In the genomic region with DNA sequence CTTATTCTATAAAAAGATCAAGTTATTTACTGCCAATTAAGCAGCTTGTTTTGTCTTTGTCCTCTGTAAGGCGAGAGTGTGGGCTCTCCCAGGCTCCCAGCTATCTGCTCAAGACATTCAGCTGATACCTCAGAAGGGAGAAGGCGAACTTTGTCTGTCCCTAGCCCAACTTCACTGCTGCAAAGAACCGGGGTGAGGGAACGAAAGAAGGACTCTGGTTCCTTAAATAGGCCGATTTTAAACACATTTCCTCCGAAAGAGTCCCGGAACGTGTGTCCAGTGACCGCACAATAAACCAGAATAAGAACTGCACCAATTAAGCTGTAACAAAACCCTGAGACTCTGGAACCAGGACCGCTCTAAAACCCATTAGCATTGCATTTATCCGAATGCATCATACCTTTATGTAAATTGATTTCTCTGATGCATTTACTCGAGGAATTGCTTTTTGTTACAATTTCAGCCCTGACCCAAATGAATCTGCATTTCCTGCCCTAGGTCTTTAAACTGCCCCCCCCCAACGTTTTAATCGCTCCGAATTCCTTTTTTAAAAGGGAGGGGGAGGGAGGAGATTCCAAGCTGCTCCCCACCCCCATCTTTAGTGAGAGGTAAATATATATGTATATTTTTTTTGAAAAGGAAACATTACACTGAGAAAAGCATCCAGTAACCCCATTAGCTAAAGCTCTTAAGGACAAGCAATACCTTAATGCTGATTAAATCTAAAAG, we compare ENCODE assay signal across 8 mouse cellular contexts. TPM values are rescaled to one million over a fixed set of nuclear protein-coding genes. Genes with fewer than 3 reads are reported as not detected.
DNase-seq lines count a peak whose midpoint lies in the region; ATAC-seq and TF ChIP-seq lines count a peak whose summit lies in the region.

No protein-coding gene starts in this region.

- TF ChIP-seq CTCF in small intestine, adult 2 months (IDR thresholded peaks at IDR 0.05; ENCODE audit: extremely low read depth, insufficient read length, insufficient replicate concordance, low read depth, low read length): no peak

- H3K4me2 ChIP-seq in embryonic facial prominence, embryonic 13.5 days: peak overlapping the region; percentile 95
- peak overlapping the region; percentile 92 for H3K4me2 ChIP-seq in hindbrain, embryonic 15.5 days
- H3K4me2 ChIP-seq in liver, embryonic 16.5 days (ENCODE audit: low read depth, low read length): peak overlapping the region; percentile 82

- peaks cover 38% of the 10 kb centered on the region for H3K4me1 ChIP-seq in embryonic facial prominence, embryonic 13.5 days
- H3K4me1 ChIP-seq in hindbrain, embryonic 15.5 days (replicated peaks): peaks cover 42% of the 10 kb centered on the region
- peaks cover 29% of the 10 kb centered on the region for H3K4me1 ChIP-seq in liver, embryonic 16.5 days (ENCODE audit: control insufficient read depth, low read depth, low read length)
- H3K4me1 ChIP-seq in small intestine, adult 2 months (ENCODE audit: control insufficient read depth, insufficient read depth, insufficient read length, low read length): peaks cover 5% of the 10 kb centered on the region; the same call in 1 of the 2 replicates

- peak; percentile 70 for DNase-seq in 3T3-L1 (ENCODE audit: low read depth, low spot score)
- DNase-seq in CD4-positive helper T cell, adult 2 months (ENCODE audit: low read depth, low spot score): peak; percentile 24
- DNase-seq in urinary bladder, adult 2 months (ENCODE audit: low spot score): no peak
- no peak for DNase-seq in cerebellum, adult 8-10 months

- H3K27me3 ChIP-seq in embryonic facial prominence, embryonic 13.5 days: no peaks in the 10 kb centered on the region
- H3K27me3 ChIP-seq in hindbrain, embryonic 15.5 days: no peaks in the 10 kb centered on the region
- peaks cover 2% of the 10 kb centered on the region for H3K27me3 ChIP-seq in liver, embryonic 16.5 days (ENCODE audit: control insufficient read depth, insufficient read depth, low read depth, low read length)
- H3K27me3 ChIP-seq in small intestine, adult 2 months (ENCODE audit: control insufficient read depth, insufficient read depth, low read length): no peaks in the 10 kb centered on the region

- ATAC-seq in embryonic facial prominence, embryonic 13.5 days (ENCODE audit: insufficient number of reproducible peaks, insufficient read depth, low FRiP score, low TSS enrichment, low read depth): no peak
- no peak for ATAC-seq in hindbrain, embryonic 15.5 days (ENCODE audit: low FRiP score, low read depth)
- ATAC-seq in liver, embryonic 16.5 days (ENCODE audit: low read depth): no peak

- H3K4me3 ChIP-seq in embryonic facial prominence, embryonic 13.5 days: peak overlapping the region; percentile 80
- H3K4me3 ChIP-seq in hindbrain, embryonic 15.5 days: peak overlapping the region; percentile 92
- H3K4me3 ChIP-seq in liver, embryonic 16.5 days (ENCODE audit: low read depth, low read length): peak overlapping the region; percentile 68
- peak overlapping the region; percentile 48 for H3K4me3 ChIP-seq in small intestine, adult 2 months (ENCODE audit: low read depth, low read length)

- peak overlapping the region; percentile 97 for H3K9ac ChIP-seq in embryonic facial prominence, embryonic 13.5 days
- H3K9ac ChIP-seq in hindbrain, embryonic 15.5 days: peak overlapping the region; percentile 96
- H3K9ac ChIP-seq in liver, embryonic 16.5 days (ENCODE audit: low read depth, low read length): peak overlapping the region; percentile 68

- H3K27ac ChIP-seq in embryonic facial prominence, embryonic 13.5 days: peak overlapping the region; percentile 99
- peak overlapping the region; percentile 98 for H3K27ac ChIP-seq in hindbrain, embryonic 15.5 days (replicated peaks)
- peak overlapping the region; percentile 74 for H3K27ac ChIP-seq in liver, embryonic 16.5 days (ENCODE audit: low read length)
- peak overlapping the region; percentile 23; the same call in 1 of the 2 replicates for H3K27ac ChIP-seq in small intestine, adult 2 months (ENCODE audit: insufficient read depth, low read depth, low read length)

- no peaks in the 10 kb centered on the region for H3K9me3 ChIP-seq in embryonic facial prominence, embryonic 13.5 days
- H3K9me3 ChIP-seq in hindbrain, embryonic 15.5 days: no peaks in the 10 kb centered on the region
- H3K9me3 ChIP-seq in liver, embryonic 16.5 days (replicated peaks; ENCODE audit: control insufficient read depth, low read length): no peaks in the 10 kb centered on the region

- no peak for TF ChIP-seq POLR2A in small intestine, adult 2 months (IDR thresholded peaks at IDR 0.05; ENCODE audit: low read depth, low read length)

- WGBS in embryonic facial prominence, embryonic 13.5 days: under 1% methylated on average over 15 of the region's 15 CpGs
- under 1% methylated on average over 15 of the region's 15 CpGs for WGBS in hindbrain, embryonic 15.5 days
- WGBS in liver, embryonic 16.5 days (ENCODE audit: insufficient replicate concordance): under 1% methylated on average over 15 of the region's 15 CpGs
- WGBS in small intestine, adult 2 months: under 1% methylated on average over 15 of the region's 15 CpGs

- peaks cover 8% of the 10 kb centered on the region; the same call in 1 of the 2 replicates for H3K36me3 ChIP-seq in embryonic facial prominence, embryonic 13.5 days
- no peaks in the 10 kb centered on the region for H3K36me3 ChIP-seq in hindbrain, embryonic 15.5 days
- H3K36me3 ChIP-seq in liver, embryonic 16.5 days (ENCODE audit: control insufficient read depth, insufficient read depth): no peaks in the 10 kb centered on the region
- H3K36me3 ChIP-seq in small intestine, adult 2 months (ENCODE audit: control insufficient read depth, insufficient read depth, low read length): no peaks in the 10 kb centered on the region

RNA-seq across cellular contexts. Expression of gene Lmo4, which starts 1.6 kb away (rescaled TPM):
- 105 and 108 TPM in 2 replicates for polyA plus RNA-seq in embryonic facial prominence, embryonic 13.5 days (2015; fragmentation: Nextera tagmentation; extraction: Ambion mirVana)
- polyA plus RNA-seq in hindbrain, embryonic 15.5 days (2015; fragmentation: Nextera tagmentation; extraction: Ambion mirVana): 109 and 117 TPM in 2 replicates
- polyA plus RNA-seq in liver, embryonic 16.5 days (2015; fragmentation: Nextera tagmentation; extraction: Ambion mirVana): 13.8 and 14.0 TPM in 2 replicates
- 23.8 and 27.6 TPM in 2 replicates for polyA plus RNA-seq in small intestine, adult 2 months (2012; rRNA removed)
- polyA plus RNA-seq in urinary bladder, adult 2 months (2012; rRNA removed): 175 and 179 TPM in 2 replicates

Comparison
In these comparisons a context has a peak if more than half of its experiments do, and no peak if none do; other contexts are left out.
1. DNase-seq: peak in 3T3-L1 (single experiment) and CD4-positive helper T cell, adult 2 months (single experiment); none in urinary bladder, adult 2 months (single experiment) and cerebellum, adult 8-10 months (single experiment).
2. H3K27ac ChIP-seq: peak in every context shown above with its lines; median percentile 99 in embryonic facial prominence, embryonic 13.5 days; 98 in hindbrain, embryonic 15.5 days; 74 in liver, embryonic 16.5 days; 23 in small intestine, adult 2 months.
3. Peak in every context shown above with its lines, with median percentiles within 50 percentile points of each other: H3K4me2 ChIP-seq, H3K4me3 ChIP-seq and H3K9ac ChIP-seq.